Mouse (Mus musculus) lung, postnatal 4 days (tissue): ENCODE data around the gene Rbm33.

ENCODE experiments used
- DNase-seq, 2 experiments: peaks; one replicate each; pipeline ENCODE4 v3.0.0; 2021

Rbm33 gene

DNA sequence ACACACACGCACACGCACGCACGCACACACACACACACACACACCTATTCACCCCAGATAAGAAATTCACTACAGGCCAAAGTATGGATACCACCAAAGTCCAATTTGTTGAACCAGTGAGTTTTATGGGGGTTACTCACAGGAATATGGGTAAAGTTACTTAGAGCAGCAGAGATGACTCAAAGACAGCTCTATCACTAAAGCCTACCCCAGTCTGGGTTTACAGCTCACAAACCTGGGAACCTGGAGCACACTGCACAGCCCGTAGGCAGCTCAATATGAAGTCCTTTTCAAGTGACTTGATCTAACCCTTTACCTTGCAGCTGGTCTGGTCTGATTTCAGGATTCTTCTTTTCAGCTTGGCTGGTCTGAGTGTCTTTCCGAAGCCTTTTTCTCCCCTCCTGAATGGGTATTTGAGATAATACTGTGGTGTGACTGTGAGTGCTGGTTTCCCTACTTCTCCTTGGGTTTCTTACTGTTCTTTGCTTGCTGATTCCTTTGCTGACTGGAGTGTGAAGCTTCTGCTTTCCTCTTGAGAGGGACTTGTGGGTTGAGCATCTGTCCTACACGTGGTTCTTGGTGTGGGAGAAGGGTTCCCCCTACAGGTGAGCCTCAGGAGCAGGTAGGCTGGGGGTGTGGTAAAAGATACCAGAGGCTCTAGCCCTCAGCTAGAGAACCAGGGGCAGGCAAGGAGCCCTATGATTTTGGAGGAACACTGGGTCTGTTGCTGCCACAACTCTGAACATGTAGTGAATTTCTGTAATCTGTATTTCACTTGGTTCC is 12.3 kb downstream of the Rbm33 start:
- DNase-seq = peak; percentile 24 to 46

DNA sequence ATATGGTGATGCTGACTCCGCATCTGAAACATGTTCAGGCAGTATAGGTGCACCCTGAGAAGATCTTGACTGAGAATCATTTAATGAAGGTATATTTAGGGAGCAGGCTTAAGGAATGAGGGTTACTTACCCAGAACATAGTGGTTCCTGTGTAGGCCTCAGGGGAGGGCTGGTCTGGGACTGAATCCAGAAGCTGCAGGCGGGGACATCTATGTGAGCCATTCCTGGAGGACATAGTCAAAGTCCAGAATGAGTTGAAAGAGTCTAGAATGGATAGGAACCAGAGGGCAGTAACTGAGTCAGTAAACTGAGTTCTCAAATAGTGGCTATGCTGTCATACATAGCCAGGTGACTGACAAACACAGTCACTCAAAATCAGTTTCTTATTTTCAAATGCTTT is 16.8 kb downstream of the Rbm33 start:
- DNase-seq = no peak

- DNase-seq = no peak
Measured at GRCm38 (mm10) chr5:28351857-28352513, 35.1 kb downstream of the Rbm33 start.

DNA sequence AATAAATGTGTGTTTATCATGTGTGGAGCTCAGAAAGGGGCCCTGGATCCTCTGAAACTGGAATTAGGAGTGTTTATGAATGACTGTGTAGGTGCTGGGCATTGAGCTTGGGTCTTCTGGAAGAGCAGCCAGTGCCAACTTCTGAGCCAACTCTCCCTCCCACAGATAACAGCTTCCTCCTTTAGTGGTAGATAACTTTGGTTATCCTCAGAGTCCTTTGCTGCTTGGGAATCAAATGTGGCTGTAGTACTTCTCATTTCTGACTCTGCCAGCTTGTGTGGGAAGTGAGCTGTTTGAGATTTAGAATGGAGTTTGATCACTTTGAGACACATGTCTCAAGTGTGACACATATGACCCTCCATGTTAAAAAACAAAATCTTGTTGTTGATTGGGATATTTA is 38.7 kb downstream of the Rbm33 start:
- no peak for DNase-seq

GRCm38 (mm10) chr5:28360745-28361144 is 43.8 kb downstream of the Rbm33 start:
- no peak for DNase-seq

DNA sequence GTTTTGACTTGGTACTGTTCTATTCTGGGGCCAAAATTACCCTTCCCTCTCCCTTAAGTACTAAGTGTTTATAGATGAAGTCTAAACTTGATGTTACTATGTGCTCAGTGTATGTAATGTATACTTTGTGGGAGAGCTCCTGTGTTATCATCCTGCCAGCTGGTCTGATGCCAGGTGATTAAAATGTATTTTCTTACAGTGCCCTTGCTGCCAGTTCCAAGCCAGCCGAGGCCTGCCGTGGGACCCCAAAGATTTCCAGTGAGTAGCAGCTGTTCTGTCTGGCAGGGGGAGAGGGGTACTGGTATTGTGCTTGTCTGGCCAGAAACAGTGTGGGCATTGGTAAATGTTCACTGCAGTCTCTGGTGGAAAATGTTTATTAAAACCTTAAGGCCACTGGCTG is 51.1 kb downstream of the Rbm33 start:
- DNase-seq = no peak

GRCm38 (mm10) chr5:28370836-28371235 is 53.9 kb downstream of the Rbm33 start:
- no peak for DNase-seq

DNA sequence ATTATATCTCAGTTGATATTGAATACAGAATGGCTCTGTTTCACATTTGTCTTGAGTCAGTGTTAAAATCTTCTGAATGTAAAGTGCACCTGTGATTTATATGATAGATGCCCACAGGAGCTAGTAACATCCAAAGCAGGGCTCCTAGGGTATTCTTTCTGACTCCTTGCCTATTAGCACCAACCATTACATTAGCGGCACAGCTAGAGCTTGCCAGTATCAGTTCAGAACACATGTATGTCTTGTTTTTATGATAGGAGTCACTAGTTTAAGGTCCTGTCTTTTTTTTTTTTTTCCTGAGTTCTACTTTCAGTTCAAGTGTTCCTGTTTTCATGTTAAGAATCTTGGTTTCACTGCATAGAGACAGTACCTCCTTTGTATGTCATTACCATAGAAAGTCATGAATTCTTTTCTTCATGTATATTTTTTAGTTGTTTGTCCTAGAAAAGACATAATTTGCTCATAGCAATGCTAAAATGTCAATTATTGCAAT is 55.3 kb downstream of the Rbm33 start:
- DNase-seq = no peak

DNA sequence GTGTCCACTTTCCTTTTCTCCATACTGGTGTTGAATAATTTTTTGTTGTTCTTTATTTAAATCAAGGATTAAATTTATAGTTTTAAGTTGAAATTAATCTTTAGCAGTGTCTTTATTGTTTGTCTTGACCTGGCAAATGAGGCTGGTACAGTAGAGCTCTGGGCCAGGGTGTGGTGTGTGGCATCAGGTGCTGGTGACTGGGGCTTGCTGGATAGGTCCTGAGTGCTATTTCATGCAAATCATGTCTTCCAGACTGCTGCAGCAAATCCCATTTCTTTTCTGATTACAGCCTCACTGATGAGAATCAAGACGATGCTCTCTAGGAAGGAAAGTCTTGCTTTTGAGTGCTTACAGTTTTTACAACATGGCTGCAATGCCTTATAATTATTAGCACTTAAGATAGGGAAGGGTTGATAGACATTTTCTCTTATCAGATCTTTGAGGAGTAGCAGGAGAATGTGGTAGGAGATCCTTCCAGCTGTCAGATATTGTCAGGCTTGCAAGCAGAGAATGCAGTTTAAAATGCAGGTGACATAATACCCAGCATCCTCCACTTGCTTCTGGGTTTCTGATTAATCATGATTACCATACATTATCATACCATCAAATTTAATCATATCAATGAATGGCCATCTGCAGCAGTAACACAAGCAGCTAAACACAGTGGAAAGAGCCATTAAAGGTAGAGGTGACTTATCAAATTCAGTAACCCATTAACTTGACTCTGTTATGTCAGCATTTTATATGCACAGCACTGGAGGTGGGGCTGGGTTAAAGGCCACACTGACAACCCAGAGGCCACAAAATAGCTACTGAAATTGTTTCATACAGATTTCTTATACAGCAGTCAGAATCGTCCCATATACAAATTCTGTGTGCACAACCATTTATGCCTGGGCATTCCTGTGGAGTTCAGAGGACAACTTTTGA is 56.8 kb downstream of the Rbm33 start:
- DNase-seq = no peak

DNA sequence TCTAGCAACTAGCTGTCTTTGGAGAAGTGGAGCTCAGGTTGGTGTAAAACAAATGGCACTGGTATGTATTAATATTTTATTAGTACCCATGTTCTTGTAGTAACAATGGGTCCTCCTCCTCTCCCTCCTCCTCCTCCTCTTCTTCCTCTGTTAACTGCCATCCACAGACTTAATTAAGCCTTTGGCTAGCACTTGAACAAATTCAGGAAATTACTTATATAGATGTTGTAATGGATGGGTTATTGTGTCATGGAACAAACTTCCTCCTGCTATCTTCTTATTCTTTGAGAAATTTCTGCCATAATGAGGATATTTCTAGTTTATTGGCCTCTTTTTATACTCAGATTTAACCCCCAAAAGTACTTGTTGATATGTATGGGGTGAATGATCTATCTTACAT is 60.4 kb downstream of the Rbm33 start:
- DNase-seq = no peak

DNA sequence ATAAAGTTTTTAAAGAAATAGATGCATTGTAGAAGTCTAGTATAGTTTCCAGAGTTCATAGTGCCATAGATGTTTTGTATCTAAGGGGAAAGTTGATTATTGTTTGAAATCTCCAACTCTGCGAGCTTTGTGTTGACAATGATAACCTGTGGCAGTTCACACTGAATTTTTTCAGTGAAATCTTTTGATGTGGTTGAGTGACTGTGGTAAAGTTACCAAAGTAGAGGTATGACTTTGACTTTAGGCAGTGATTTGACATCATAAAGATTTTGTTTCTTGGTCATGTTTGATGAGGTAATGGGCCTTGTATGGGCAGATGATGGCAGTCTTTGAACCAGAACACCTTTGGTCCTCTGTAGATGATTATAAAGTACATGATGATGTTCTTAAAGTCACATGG is 65.4 kb downstream of the Rbm33 start:
- no peak for DNase-seq

DNA sequence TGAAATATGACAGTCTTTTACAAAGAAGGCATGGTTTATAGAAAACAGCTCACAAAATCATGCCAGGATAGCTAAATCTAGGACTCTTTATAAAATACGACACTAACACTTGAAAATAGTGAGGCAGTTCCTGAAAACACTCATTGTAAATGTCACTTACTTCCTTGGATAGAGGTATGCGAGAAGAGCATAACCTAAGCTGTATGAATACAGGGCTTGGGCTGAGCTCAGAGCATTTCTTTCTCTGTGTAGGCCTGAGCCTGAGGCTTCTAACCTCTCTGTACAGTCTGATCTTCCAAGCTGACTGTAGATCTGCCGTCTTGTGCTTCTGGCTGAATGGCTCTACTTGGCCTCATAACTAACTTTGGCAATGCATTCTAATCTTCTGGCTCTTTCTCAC is 69.9 kb downstream of the Rbm33 start:
- DNase-seq = no peak

DNA sequence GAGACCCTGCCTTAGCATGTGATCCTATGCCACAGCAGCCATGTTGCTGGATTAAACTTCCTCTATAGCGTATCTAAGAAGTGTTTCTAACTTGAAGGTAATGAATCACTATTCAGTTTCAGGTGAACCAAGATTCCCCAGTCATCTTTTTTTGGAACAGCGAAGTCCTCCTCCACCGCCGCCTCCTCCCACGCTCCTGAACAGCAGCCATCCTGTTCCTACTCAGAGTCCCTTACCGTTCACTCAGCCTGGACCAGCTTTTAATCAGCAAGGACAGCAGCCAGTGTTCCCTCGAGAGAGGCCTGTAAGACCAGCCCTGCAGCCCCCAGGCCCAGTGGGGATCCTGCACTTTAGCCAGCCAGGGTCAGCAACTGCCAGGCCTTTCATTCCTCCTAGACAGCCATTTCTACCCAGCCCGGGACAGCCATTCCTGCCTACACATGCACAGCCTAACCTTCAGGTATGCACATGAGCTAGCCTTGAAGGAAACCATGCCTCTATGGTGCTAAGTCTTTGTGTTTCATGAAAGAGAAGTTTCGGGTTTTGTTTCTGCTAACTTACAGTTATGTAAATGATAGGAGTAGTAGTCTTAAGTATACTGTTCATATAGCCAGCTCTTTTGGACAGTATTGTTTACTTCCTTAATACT is 70.7 kb downstream of the Rbm33 start:
- DNase-seq = no peak

DNA sequence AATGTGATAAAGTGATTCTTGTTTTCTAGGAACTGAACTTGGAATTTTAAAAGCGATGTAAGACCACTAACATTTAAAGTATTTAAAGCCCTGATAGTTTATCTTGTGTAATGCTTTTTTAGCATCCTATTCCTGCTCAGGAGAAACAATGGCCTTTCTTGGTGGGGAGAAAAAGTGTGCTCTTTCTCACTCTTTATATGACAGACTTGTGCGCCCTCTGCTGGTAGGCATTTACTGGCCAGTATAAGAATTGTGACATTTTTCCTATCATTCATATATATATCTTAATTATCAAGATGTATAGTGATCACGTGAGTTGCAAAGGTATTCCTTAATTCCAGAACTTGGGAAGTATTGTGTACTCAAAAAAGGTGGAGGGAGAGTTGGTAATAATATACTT is 71.3 kb downstream of the Rbm33 start:
- peak in 1 of 2 experiments; percentile 63 for DNase-seq

GRCm38 (mm10) chr5:28390189-28390588 is 73.3 kb downstream of the Rbm33 start:
- no peak for DNase-seq

- DNase-seq = no peak
Measured at GRCm38 (mm10) chr5:28397344-28397743, 80.4 kb downstream of the Rbm33 start.

- no peak for DNase-seq
Measured at GRCm38 (mm10) chr5:28398736-28399135, 81.8 kb downstream of the Rbm33 start.

GRCm38 (mm10) chr5:28399451-28400115 is 82.7 kb downstream of the Rbm33 start:
- no peak for DNase-seq

GRCm38 (mm10) chr5:28402756-28403155 is 85.8 kb downstream of the Rbm33 start:
- no peak for DNase-seq

- no peak for DNase-seq
Measured at GRCm38 (mm10) chr5:28406662-28407061, 89.7 kb downstream of the Rbm33 start.

- no peak for DNase-seq
Measured at GRCm38 (mm10) chr5:28412006-28412685, 95.2 kb downstream of the Rbm33 start.

DNA sequence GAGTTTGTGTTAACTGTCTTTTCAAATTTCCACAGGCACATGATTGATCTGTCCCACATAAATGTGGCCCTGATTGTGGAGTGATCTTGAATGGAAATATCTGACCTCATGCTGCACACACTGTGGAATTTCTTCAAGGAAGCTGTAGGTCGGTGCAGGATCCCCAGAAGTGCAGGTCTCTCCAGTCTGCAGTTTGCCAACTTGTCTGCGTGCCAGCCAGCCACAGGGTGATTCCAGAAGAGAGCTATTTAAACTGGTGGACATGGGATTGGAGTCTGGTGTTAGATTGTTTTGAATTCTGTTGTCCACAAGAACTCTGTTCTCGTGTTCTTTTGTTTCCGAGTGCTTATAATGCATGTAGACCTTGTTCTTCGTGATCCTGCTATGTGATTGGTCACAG is 96.6 kb downstream of the Rbm33 start:
- DNase-seq = peak; percentile 26 to 55
